Mouse (Mus musculus) WW6 (cell line): ENCODE results near the gene Rgl1.

Experiments used
- DNase-seq: peaks from one replicate; pipeline ENCODE4 v3.0.0-alpha.2; 2013; ENCODE audit warnings: low read depth, low spot score

The Rgl1 gene

GRCm38 (mm10) chr1:152514256-152514655, 251.9 kb downstream of the Rgl1 start:
- DNase-seq = no peak

- peak; percentile 43 for DNase-seq
Observed at GRCm38 (mm10) chr1:152511237-152511636, 254.9 kb downstream of the Rgl1 start.

- no peak for DNase-seq
Observed at GRCm38 (mm10) chr1:152508481-152509220, 257.5 kb downstream of the Rgl1 start.

- no peak for DNase-seq
Observed at GRCm38 (mm10) chr1:152506726-152507125, 259.4 kb downstream of the Rgl1 start.

- DNase-seq = no peak
Observed at GRCm38 (mm10) chr1:152506175-152506574, 260.0 kb downstream of the Rgl1 start.

- no peak for DNase-seq
Observed at GRCm38 (mm10) chr1:152499802-152500201, 266.3 kb downstream of the Rgl1 start.

- DNase-seq = no peak
Observed at GRCm38 (mm10) chr1:152497581-152497980, 268.6 kb downstream of the Rgl1 start.

GRCm38 (mm10) chr1:152496831-152497230, 269.3 kb downstream of the Rgl1 start:
- DNase-seq = no peak

GRCm38 (mm10) chr1:152492258-152492657, 273.9 kb downstream of the Rgl1 start:
- DNase-seq = no peak

GRCm38 (mm10) chr1:152490842-152491241, 275.3 kb downstream of the Rgl1 start:
- DNase-seq = no peak

- DNase-seq = no peak
Observed at GRCm38 (mm10) chr1:152476126-152476525, 290.0 kb downstream of the Rgl1 start.

GRCm38 (mm10) chr1:152468443-152468842, 297.7 kb downstream of the Rgl1 start:
- no peak for DNase-seq
